Comparison of ENCODE assay signal across 30 mouse cellular contexts in the genomic region with DNA sequence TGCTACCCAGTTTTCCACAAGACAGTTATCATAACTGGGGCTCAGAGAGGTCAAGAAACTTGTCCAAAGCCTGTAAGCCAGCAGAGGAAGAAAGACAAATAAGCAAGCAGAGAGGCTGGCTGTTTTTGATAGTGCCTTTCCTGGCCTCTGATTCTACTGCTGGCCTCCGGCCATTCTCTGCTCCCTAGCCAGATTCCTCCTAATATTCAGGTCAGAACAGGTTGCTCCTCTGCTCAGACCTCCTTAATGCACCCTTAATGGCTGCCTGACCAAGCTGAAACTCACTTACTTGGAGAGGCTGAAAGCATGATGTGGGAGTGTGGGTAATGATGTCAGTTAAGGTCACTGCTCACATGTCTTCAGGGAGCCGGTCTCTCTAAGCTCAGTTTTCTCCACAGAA.
DNase-seq lines count a peak whose midpoint lies in the region; ATAC-seq lines count a peak whose summit lies in the region.
"Had no signal": no experiment of that assay in that cellular context is flagged by ENCODE, and none has a peak within 500 bp of the region (broad histone marks: within the 10 kb centered on the region; RNA-seq: fewer than 3 reads in every experiment).

No protein-coding gene starts in this region.

- H3K9me3 ChIP-seq in liver, embryonic 11.5 days (ENCODE audit: control insufficient read depth, low read length) = no peaks in the 10 kb centered on the region; the same call in 1 of the 2 replicates
- H3K9me3 ChIP-seq in hindbrain, embryonic 16.5 days (ENCODE audit: control insufficient read depth, low read length) = no peaks in the 10 kb centered on the region
- H3K9me3 ChIP-seq: forebrain, embryonic 13.5 days; heart, embryonic 12.5 days; kidney, embryonic 15.5 days; limb, embryonic 12.5 days; lung, embryonic 15.5 days; neural tube, embryonic 12.5 days; stomach, embryonic 15.5 days had no signal

- no peaks in the 10 kb centered on the region for H3K36me3 ChIP-seq in liver, embryonic 11.5 days (ENCODE audit: control insufficient read depth, insufficient read depth, low read length)
- H3K36me3 ChIP-seq in hindbrain, embryonic 16.5 days (ENCODE audit: control insufficient read depth, insufficient read depth, low read length) = no peaks in the 10 kb centered on the region
- H3K36me3 ChIP-seq: G1E; heart, embryonic 12.5 days; kidney, embryonic 15.5 days; limb, embryonic 12.5 days; lung, embryonic 15.5 days; neural tube, embryonic 12.5 days; stomach, embryonic 15.5 days had no signal

- H3K9ac ChIP-seq in liver, embryonic 11.5 days (ENCODE audit: low read depth, low read length) = no peak overlapping the region
- no peak overlapping the region for H3K9ac ChIP-seq in hindbrain, embryonic 16.5 days (ENCODE audit: low read depth, low read length)
- H3K9ac ChIP-seq: forebrain, embryonic 13.5 days; heart, embryonic 12.5 days; hindbrain, embryonic 14.5 days; kidney, embryonic 15.5 days; limb, embryonic 12.5 days; lung, embryonic 15.5 days; neural tube, embryonic 12.5 days; stomach, embryonic 15.5 days had no signal

- WGBS in liver, embryonic 11.5 days = 72% methylated on average over 2 of the region's 2 CpGs
- 89% methylated on average over 2 of the region's 2 CpGs for WGBS in hindbrain, embryonic 16.5 days

- ATAC-seq in cerebellum, adult (ENCODE audit: insufficient number of reproducible peaks, low FRiP score, low TSS enrichment) = peak; percentile 89
- ATAC-seq in liver, embryonic 11.5 days (replicated peaks; ENCODE audit: low FRiP score) = no peak
- ATAC-seq in hindbrain, embryonic 16.5 days = no peak
- ATAC-seq: forebrain, embryonic 13.5 days; inflammation-experienced regulatory T-cells, adult 6 months; midbrain, embryonic 16.5 days; Patski had no signal

- H3K27me3 ChIP-seq in liver, embryonic 11.5 days (replicated peaks; ENCODE audit: control insufficient read depth, insufficient read depth, low read length) = no peaks in the 10 kb centered on the region
- no peaks in the 10 kb centered on the region for H3K27me3 ChIP-seq in hindbrain, embryonic 16.5 days (replicated peaks; ENCODE audit: control insufficient read depth, insufficient read depth, low read length)
- H3K27me3 ChIP-seq: forebrain, embryonic 13.5 days; heart, embryonic 12.5 days; kidney, embryonic 15.5 days; limb, embryonic 12.5 days; lung, embryonic 15.5 days; neural tube, embryonic 12.5 days; stomach, embryonic 15.5 days had no signal

- H3K4me3 ChIP-seq in liver, embryonic 11.5 days (ENCODE audit: low read depth, low read length) = no peak overlapping the region
- no peak overlapping the region for H3K4me3 ChIP-seq in hindbrain, embryonic 16.5 days (ENCODE audit: low read length)
- H3K4me3 ChIP-seq: forebrain, embryonic 13.5 days; heart, embryonic 12.5 days; kidney, embryonic 15.5 days; left cerebral cortex, adult 2 months; limb, embryonic 12.5 days; lung, embryonic 15.5 days; myocyte; neural tube, embryonic 12.5 days; stomach, embryonic 15.5 days had no signal

- no peak overlapping the region for H3K4me2 ChIP-seq in liver, embryonic 11.5 days
- no peak overlapping the region for H3K4me2 ChIP-seq in hindbrain, embryonic 16.5 days (ENCODE audit: low read length)
- H3K4me2 ChIP-seq: forebrain, embryonic 13.5 days; heart, embryonic 12.5 days; hindbrain, embryonic 14.5 days; kidney, embryonic 15.5 days; limb, embryonic 12.5 days; lung, embryonic 15.5 days; midbrain, embryonic 11.5 days; neural tube, embryonic 12.5 days; stomach, embryonic 15.5 days had no signal

- H3K4me1 ChIP-seq in liver, embryonic 11.5 days (replicated peaks; ENCODE audit: control insufficient read depth, insufficient read depth, low read length) = no peaks in the 10 kb centered on the region
- no peaks in the 10 kb centered on the region for H3K4me1 ChIP-seq in hindbrain, embryonic 16.5 days (ENCODE audit: control insufficient read depth, insufficient read depth, low read depth, low read length)
- H3K4me1 ChIP-seq: forebrain, embryonic 13.5 days; heart, embryonic 12.5 days; kidney, embryonic 15.5 days; limb, embryonic 12.5 days; lung, embryonic 15.5 days; neural tube, embryonic 12.5 days; stomach, embryonic 15.5 days had no signal

- no peak overlapping the region for H3K27ac ChIP-seq in liver, embryonic 11.5 days (ENCODE audit: low read depth, low read length)
- H3K27ac ChIP-seq in hindbrain, embryonic 16.5 days (ENCODE audit: low read depth, low read length) = no peak overlapping the region
- H3K27ac ChIP-seq: forebrain, embryonic 13.5 days; hindbrain, embryonic 14.5 days; kidney, embryonic 15.5 days; left cerebral cortex, adult 2 months; limb, embryonic 12.5 days; lung, embryonic 15.5 days; neural tube, embryonic 12.5 days; stomach, embryonic 15.5 days had no signal

- DNase-seq in cerebellum, postnatal 4 days (ENCODE audit: low spot score in 2 of 2) = no peak
- DNase-seq in cerebellum, adult 18-20 months = peak; percentile 85
- DNase-seq in cerebellum, postnatal 10 days = peak; percentile 72 to 78
- peak; percentile 29 for DNase-seq in retina, postnatal 1 day
- DNase-seq in liver, embryonic 11.5 days (ENCODE audit: low spot score) = no peak
- no peak for DNase-seq in layer of hippocampus, postnatal 36 days
- DNase-seq: adrenal gland, postnatal 14 days; gastrocnemius, postnatal 14 days; heart, postnatal 4 days; kidney, adult 11 months; right cerebral cortex, postnatal 14 days; thymus, adult 18-20 months; thymus, postnatal 25 days had no signal

Comparison
In these comparisons a context has a peak if more than half of its experiments do, and no peak if none do; other contexts are left out.
1. DNase-seq: peak in cerebellum, adult 18-20 months (2 of 2), cerebellum, postnatal 10 days (2 of 2) and retina, postnatal 1 day (single experiment); none in cerebellum, postnatal 4 days (0 of 2), liver, embryonic 11.5 days (single experiment) and layer of hippocampus, postnatal 36 days (0 of 2).